ENCODE assay signal across 8 mouse cellular contexts in the genomic region with DNA sequence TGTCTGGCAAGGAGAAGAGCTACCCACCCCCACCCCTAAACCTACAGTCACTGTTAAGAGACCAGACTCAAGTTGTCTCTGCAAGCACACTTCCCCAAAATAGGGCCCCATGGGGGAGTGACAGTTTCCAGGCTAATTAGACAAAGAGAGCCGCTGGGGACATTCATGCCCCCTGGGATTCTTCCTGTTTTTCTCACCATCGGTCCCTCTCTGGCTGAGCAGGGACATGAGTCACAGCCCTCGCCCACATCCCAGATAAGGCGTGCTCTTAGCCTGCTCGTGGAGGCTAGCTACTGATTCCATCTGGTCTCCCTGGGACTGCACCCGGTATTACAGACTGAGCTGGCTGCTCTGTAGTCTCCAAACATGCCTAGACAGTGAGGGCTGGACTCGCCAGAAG. TPM values are rescaled to one million over a fixed set of nuclear protein-coding genes. Genes with fewer than 3 reads are reported as not detected.
DNase-seq lines count a peak whose midpoint lies in the region; ATAC-seq and TF ChIP-seq lines count a peak whose summit lies in the region.

No protein-coding gene starts in this region.

- H3K4me3 ChIP-seq in kidney, embryonic 15.5 days (replicated peaks): no peak overlapping the region
- H3K4me3 ChIP-seq in heart, embryonic 10.5 days: no peak overlapping the region
- no peak overlapping the region for H3K4me3 ChIP-seq in liver, embryonic 13.5 days (replicated peaks)
- H3K4me3 ChIP-seq in stomach, postnatal 0 days (ENCODE audit: low read depth, low read length): no peak overlapping the region

- peaks cover 12% of the 10 kb centered on the region for H3K4me1 ChIP-seq in kidney, embryonic 15.5 days
- peaks cover 25% of the 10 kb centered on the region for H3K4me1 ChIP-seq in heart, embryonic 10.5 days
- peaks cover 9% of the 10 kb centered on the region; the same call in 1 of the 2 replicates for H3K4me1 ChIP-seq in liver, embryonic 13.5 days (replicated peaks)
- no peaks in the 10 kb centered on the region; the same call in 1 of the 2 replicates for H3K4me1 ChIP-seq in stomach, postnatal 0 days (replicated peaks; ENCODE audit: control insufficient read depth, insufficient read depth)

- no peak overlapping the region for H3K4me2 ChIP-seq in kidney, embryonic 15.5 days
- H3K4me2 ChIP-seq in liver, embryonic 13.5 days: no peak overlapping the region
- H3K4me2 ChIP-seq in stomach, postnatal 0 days (replicated peaks; ENCODE audit: low read depth): no peak overlapping the region

- 25% methylated on average over 7 of the region's 7 CpGs for WGBS in kidney, embryonic 15.5 days
- WGBS in heart, embryonic 10.5 days: 10% methylated on average over 7 of the region's 7 CpGs
- WGBS in liver, embryonic 13.5 days (ENCODE audit: insufficient replicate concordance): 8% methylated on average over 7 of the region's 7 CpGs
- 20% methylated on average over 7 of the region's 7 CpGs for WGBS in stomach, postnatal 0 days

- H3K27me3 ChIP-seq in kidney, embryonic 15.5 days: no peaks in the 10 kb centered on the region
- peaks cover 54% of the 10 kb centered on the region for H3K27me3 ChIP-seq in heart, embryonic 10.5 days (ENCODE audit: insufficient read depth, poor library complexity, severe bottlenecking)
- no peaks in the 10 kb centered on the region for H3K27me3 ChIP-seq in liver, embryonic 13.5 days
- no peaks in the 10 kb centered on the region for H3K27me3 ChIP-seq in stomach, postnatal 0 days (ENCODE audit: control insufficient read depth, insufficient read depth, low read length)

- peaks cover 49% of the 10 kb centered on the region for H3K36me3 ChIP-seq in kidney, embryonic 15.5 days
- no peaks in the 10 kb centered on the region for H3K36me3 ChIP-seq in heart, embryonic 10.5 days
- peaks cover 14% of the 10 kb centered on the region for H3K36me3 ChIP-seq in liver, embryonic 13.5 days
- no peaks in the 10 kb centered on the region for H3K36me3 ChIP-seq in stomach, postnatal 0 days (ENCODE audit: control insufficient read depth, insufficient read depth, low read length)

- no peak for TF ChIP-seq EP300 in stomach, postnatal 0 days (optimal IDR thresholded peaks at IDR 0.05)

- DNase-seq in kidney, adult 8-10 months: no peak
- DNase-seq in Muller cell, postnatal 12 days (ENCODE audit: inconsistent ontology term): peak; percentile 58
- DNase-seq in heart, embryonic 10.5 days (ENCODE audit: low spot score): no peak
- DNase-seq in liver, embryonic 13.5 days: no peak
- no peak for DNase-seq in stomach, postnatal 0 days (ENCODE audit: low spot score)
- no peak for DNase-seq in ovary, adult 18-20 months (ENCODE audit: low spot score)
- no peak for DNase-seq in retina, embryonic 14.5 days (ENCODE audit: low spot score)

- no peaks in the 10 kb centered on the region for H3K9me3 ChIP-seq in kidney, embryonic 15.5 days (replicated peaks)
- H3K9me3 ChIP-seq in heart, embryonic 10.5 days: no peaks in the 10 kb centered on the region
- no peaks in the 10 kb centered on the region for H3K9me3 ChIP-seq in liver, embryonic 13.5 days (replicated peaks)
- no peaks in the 10 kb centered on the region for H3K9me3 ChIP-seq in stomach, postnatal 0 days (ENCODE audit: control insufficient read depth, low read length)

- H3K9ac ChIP-seq in kidney, embryonic 15.5 days: no peak overlapping the region
- H3K9ac ChIP-seq in liver, embryonic 13.5 days: no peak overlapping the region
- H3K9ac ChIP-seq in stomach, postnatal 0 days (ENCODE audit: low read length): peak overlapping the region; percentile 35; the same call in 1 of the 2 replicates

- ATAC-seq in kidney, embryonic 15.5 days (replicated peaks; ENCODE audit: low FRiP score): no peak
- ATAC-seq in liver, embryonic 13.5 days (ENCODE audit: low read depth): peak; percentile 45; the same call in 1 of the 2 replicates
- peak; percentile 49; the same call in 1 of the 2 replicates for ATAC-seq in stomach, postnatal 0 days (ENCODE audit: low FRiP score, low TSS enrichment)

- TF ChIP-seq CTCF in stomach, postnatal 0 days (IDR thresholded peaks at IDR 0.05; ENCODE audit: low read depth): no peak

- peak overlapping the region; percentile 23; the same call in 1 of the 2 replicates for H3K27ac ChIP-seq in kidney, embryonic 15.5 days
- H3K27ac ChIP-seq in heart, embryonic 10.5 days: peak overlapping the region; percentile 50; the same call in 1 of the 2 replicates
- H3K27ac ChIP-seq in liver, embryonic 13.5 days: no peak overlapping the region
- no peak overlapping the region for H3K27ac ChIP-seq in stomach, postnatal 0 days (replicated peaks)

RNA-seq across cellular contexts. Expression of a gene that starts 15.8 kb away (rescaled TPM):
- 38.7 and 46.1 TPM in 2 replicates for polyA plus RNA-seq in kidney, embryonic 15.5 days (2015; fragmentation: Nextera tagmentation; extraction: Ambion mirVana)
- polyA plus RNA-seq in heart, embryonic 10.5 days (2016; fragmentation: Nextera tagmentation; extraction: Ambion mirVana): 11.8 and 13.4 TPM in 2 replicates
- 36.1 and 40.3 TPM in 2 replicates for polyA plus RNA-seq in liver, embryonic 13.5 days (2015; fragmentation: Nextera tagmentation; extraction: Ambion mirVana)
- 7.2 and 8.9 TPM in 2 replicates for polyA plus RNA-seq in stomach, postnatal 0 days (2015; fragmentation: Nextera tagmentation; extraction: Ambion mirVana)

Comparison
In these comparisons a context has a peak if more than half of its experiments do, and no peak if none do; other contexts are left out.
1. H3K27ac ChIP-seq: peak in kidney, embryonic 15.5 days (single experiment) and heart, embryonic 10.5 days (single experiment); none in liver, embryonic 13.5 days (single experiment) and stomach, postnatal 0 days (single experiment).